Mouse (Mus musculus) cerebellum, adult 18-20 months (tissue): ENCODE data around the gene Poc5.

Experiments
- DNase-seq, 2 experiments: peaks; one replicate each; pipeline ENCODE4 v3.0.0; 2021

Poc5 gene

DNA sequence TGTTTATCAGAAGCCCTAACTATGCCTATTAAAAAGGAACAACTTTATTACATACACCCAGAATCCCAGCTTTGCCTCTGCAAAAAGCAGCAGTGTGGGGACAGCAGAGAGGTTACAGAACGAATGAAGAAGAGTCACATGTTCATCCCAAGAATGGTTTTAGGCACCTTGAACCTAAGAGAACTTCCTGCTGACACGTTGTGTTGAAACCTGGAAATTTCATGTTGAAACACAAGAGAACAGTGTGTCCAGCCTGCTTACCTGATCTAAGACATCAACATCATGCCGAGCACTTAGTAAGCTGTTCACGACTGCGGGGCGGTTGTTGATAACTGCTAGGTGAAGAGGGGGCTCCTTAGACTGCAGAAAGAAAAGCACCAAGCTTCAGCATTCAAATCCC is 44.9 kb downstream of the Poc5 start:
- DNase-seq = no peak

DNA sequence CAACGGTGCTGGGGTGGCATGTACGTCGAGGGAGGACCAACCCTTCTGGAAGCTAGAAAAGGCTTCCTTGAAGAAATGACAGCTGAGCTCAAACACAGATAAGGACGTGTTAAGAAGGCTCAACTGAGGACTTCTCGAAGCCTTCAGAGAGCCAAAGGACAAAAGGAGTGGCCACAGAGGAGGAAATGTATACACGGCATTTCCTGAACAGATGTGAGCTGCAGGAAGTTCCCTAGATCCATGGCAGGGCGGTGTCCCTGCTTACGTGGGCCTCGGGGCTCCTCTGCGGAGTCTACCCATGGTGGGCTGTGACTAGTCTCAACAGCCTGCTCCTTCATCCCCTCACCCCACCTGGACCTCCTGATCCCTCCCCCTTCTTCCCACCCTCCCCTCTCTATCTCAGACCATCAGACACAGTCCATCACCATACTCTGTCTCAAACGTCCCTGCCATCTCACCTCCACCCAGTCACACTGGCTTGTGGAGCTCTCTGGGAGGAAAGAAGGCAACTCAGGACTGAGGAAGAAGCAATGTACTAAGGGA is 45.6 kb downstream of the Poc5 start:
- DNase-seq = no peak

DNA sequence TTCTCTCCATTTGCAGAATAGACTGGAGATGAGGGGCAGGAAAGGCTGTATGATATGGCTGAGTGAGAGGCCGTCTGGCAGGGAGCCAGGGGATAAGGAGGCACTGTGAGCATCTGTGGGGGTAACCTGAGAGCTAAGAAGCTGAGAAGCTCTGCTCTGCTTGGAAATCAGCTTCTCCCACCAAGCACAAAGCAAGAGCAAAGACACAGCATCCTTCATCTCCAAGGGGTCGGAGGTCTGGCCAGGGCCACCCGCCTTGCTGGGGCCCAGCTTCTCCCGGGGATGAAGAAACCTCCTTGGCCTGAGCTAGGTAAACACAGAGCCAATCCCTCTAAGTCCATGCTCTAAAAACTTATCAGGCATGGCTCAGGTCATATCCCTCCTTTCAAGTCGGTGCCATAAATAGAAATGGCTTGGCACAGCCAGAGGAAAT is 46.8 kb downstream of the Poc5 start:
- DNase-seq = no peak

DNA sequence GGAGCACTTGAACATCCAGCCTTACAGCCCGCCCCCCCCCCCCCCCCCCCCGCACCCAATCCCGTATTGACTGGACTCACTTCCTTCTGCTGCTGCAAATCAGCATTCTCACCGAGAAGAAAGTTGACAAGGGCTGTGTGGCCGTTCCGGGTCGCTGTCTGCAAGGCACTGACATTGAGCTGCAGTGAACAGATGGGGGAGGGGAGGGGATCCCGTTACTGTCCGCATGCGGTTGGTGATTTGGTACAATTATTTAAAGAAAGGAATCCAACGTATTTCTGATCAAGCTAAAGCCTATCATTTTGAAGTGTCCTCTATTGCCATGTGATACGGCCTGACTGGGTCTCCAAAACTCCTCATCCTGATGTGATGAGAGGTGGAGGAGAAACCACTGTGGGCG is 47.7 kb downstream of the Poc5 start:
- DNase-seq = no peak

DNA sequence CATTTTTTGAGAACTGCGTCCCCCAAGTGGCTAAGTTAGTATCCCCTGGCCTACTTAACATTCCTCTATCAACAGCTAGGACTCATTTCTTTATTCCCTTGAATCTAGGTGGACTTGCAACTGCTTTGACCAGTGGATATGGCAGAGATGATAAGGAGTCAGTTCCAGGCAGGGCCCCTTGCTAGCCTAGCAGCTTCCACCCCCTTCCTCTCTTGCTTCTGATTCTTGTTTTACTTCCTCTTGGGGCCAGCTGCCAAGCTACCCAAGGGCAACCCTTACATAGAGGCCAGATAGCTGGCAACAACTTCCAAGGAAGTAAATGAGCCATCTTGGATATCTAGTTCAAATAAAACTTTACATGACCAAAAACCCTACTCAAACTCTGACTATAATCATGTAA is 48.8 kb downstream of the Poc5 start:
- no peak for DNase-seq

DNA sequence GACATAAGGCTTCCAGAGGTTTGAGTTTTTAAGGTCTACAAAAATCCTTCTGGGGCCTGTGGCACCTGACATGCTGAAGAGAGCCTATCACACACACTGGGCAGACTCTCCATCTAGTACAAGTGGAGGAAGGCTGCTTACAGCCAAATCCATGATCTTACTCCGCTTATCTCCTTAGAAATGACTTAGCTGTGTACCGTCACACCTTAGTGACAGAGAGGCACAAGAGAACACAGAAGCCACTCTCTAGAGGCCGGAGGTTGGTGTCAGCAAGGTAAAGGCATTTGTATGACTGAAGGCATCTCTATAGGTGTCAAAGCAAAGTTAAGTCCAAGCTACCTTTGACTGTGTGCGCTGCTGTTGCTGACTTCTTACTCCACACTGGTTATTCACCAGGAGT is 52.3 kb downstream of the Poc5 start:
- DNase-seq = no peak

DNA sequence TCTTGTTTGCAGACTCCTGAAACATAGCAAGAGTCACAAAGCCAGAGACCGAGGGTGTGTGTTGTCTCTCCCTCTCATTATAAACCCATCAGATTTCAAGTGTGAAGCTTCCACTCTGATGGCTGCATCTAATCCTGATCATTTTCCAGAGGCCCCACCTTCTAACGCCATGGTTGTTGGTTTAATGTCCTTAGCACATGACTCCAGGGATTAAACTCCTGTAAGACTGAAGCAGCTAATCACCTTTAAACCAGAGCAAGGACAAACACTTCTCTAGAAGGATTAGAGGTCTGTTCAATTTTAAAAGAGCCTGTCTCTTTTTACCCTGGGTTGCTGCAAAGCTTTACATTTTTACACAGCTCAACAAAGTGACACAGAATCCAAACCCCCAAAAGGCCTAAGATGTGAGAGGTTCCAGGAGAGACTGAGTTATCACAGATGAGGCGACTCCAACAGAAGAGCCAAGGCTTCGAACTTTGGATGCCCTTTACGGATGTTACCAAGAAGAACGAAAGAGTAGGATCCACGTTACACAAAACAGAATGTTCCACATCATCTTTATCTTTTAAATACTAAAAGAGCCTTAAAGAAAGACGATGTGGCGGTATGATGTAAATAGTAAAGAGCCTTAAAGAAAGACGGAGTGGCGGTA is 62.2 kb downstream of the Poc5 start:
- no peak for DNase-seq

DNA sequence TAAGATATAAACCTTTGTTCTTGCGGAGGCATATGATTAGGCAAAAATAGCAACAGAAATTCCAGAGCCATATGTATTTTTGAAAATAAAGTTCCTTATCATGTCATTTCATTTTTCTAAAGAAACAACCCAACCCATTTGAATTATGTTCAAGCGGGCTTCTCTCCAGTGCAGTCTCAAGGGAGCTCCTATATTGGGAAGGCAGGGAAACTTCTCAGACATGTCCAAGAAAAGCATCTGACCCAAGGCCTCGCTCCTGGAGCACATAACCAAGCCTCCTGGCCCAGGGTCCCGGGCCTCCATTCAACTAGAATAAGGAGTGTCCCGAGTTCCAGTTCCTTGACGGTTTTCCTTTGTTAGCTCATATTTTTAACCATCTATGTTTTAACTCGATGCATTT is 62.8 kb downstream of the Poc5 start:
- no peak for DNase-seq

DNA sequence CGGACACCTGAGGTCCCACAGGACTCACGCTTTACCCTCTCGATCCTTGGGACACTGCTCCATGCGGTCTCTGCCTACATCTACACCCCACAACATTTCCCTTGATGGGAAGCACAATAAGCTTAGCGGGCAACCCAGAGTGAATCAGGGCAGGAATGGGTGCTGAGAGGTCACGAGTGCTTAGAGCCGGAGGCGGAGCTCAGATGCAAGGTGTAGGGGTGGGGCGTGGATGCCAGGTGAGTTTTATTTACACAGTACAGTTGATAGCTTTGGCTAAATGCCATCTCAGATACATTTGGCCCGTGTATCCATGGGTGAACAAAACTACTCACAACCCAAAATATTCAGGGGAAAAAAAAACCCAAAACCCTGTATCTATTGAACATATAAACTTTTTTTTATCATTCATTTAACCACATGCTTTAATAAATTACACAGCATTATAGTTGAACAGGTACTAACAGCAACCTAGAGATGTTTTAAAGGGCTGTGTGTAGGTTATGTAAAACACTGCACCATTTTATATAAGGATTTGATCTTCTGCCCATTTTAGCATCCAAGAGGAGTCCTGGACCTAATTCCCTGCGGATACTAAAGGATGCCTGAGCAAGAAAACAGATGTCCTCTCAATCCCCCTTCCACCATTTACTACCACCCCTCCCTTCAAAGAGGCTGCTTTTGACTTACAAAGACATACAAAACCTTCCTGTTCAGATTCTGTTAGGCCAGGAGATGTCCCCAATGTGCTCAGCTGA is 63.5 kb downstream of the Poc5 start:
- no peak for DNase-seq

DNA sequence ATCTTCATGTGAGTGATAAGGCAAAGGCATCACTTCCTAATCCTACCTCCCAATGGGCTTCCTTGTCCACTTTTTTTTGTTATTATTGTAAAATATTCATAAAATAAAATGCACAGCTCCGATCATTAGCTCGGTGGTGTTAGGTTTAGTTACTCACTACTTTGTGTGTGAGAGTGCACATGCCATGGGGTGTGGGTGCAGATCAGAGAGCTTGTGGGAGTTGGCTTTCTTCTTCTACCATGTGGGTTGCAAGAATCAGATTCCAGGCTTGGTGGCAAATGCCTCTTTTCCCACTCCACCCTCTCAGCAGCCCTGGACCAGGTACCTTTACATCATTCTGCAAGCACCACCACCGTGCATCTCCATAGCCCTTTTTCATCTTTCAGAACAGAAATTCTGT is 64.5 kb downstream of the Poc5 start:
- DNase-seq = no peak

DNA sequence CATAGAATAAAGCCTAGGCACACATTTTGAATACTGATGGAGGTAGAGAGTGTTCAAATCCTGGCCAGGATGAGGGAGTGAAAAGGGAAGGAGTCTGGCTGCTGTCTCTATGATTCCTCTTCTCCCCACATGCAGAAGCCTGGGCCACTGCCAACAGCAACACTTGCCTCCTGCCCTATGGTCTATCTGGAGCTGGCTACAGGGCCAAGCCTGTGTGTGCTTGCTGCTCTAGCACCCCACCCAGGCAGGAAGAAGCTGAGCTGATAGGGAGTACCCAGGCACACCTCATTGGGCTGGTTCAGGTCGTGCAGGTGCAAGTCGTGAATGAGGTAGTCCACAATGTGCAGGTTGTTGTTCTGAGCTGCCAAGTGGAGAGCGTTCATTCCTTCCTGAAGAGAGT is 66.2 kb downstream of the Poc5 start:
- no peak for DNase-seq

DNA sequence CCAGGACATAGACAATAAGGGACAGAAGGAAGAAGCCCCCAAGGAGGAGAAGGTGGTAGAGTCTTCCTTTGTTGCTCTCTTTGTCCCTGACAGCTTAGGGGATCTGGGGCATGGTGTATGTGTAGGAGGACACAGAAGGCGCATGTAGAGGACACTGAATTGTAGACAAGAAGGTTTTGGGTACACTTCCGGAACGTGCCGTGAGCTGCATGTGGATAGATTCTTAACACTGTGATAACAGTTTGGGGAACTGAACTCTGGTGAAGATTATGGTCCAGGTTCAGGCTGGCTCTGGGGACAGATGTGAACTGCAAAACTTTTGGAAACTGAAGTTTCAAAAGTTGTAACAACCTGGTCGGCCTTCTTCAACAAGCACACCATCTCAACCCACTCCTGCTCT is 69.5 kb downstream of the Poc5 start:
- no peak for DNase-seq

DNA sequence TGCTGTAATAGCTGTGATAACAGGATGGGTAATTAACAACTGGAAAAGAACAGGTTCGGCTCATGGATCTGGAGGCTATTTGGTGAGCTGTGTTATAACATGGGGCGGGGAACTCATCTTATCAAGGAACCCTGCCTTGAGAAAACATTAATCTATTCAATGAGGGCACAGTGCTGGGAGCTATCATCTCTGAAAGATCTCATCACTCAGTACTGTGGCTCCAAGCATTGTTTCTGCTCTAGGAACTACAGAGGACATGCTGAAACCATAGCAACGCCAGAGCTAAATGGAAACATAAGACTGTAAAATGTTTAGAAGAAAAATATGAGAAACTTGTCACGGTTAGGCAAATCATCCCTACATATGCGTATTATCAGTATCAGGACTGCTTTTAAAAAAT is 69.9 kb downstream of the Poc5 start:
- no peak for DNase-seq

DNA sequence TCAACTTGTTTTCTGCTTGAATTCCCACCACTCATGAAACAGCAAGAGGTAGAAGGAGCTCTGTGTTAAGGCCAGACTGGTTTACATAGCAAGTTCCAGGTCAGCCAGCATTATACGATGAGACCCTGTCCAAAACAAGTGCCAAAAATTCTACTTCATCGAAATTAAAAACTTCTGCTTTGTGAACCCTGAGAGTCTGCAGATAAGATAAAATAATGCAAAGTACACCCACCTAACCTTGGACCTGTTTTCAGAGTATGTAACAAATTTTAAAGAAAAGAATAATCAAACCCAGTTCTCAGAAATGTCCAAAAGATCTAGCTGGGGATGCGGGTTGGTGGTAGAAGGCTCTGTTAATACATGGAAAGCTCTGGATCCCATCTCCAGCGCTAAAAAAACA is 70.5 kb downstream of the Poc5 start:
- no peak for DNase-seq

DNA sequence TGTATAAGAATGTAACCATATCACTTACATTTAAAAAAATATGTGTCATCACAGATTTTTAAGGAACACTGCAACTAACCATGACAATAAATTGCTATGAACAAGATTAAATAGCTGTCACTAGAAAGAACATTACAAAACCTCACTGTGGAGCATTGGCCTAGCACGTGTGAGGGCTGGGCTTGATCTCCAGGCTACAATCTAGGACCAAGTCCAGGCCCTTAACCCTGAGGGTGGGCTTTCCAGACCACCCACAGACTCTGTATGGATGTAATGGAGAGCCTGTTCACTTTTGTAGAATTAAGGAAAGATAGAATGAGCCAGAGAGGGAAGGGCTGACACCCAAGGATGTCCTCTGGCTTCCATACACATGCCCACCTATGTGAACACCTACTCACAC is 74.5 kb downstream of the Poc5 start:
- no peak for DNase-seq

DNA sequence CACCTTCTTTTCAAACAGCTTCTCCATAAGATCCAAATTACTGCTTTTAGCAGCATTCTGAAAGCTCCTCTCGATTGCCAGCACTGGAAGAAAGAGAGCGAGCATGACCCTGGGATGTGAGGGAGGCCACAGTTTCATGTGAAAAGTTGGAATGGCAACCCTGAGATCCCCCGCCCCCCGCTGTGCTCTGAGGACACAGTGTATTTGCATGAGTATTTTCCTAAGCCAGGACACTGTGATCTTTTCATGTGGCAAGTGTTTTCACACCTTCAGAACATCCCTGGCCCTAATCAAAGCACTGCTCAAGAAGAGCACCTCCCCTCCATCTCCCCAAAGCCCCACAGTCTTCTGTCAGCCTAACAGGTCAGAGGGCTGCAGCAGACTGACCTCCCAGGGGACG is 77.2 kb downstream of the Poc5 start:
- no peak for DNase-seq
